Mouse (Mus musculus) heart, embryonic 14.5 days (tissue): ENCODE results near the gene Clca3a1. TPM values are rescaled to one million over a fixed set of nuclear protein-coding genes. Genes with fewer than 3 reads are reported as not detected.
A peak's percentile ranks its signal among the peaks of the same experiment; 100 is the strongest.
"Not testable (repeated sequence)": the region's sequence is repeated elsewhere in the genome, so short reads cannot be mapped to it uniquely, and the experiment has no call there.

Experiments used
- ATAC-seq: fragments of 200-750 bp; cut with Nextera tagmentation; 2 replicates; pipeline ENCODE4 v1.8.0; 2017; ENCODE audit warnings: low read depth, moderate TSS enrichment; ENCODE audit not compliant: insufficient number of reproducible peaks, insufficient read depth, low FRiP score
- H3K27ac ChIP-seq, 2 experiments: fragments of 200-500 bp in 1 of 2; fragments of 300-500 bp in 1 of 2; sonication (generic) in 1 of 2; replicated peaks in 1 of 2; 2 replicates each; pipeline ENCODE4 v1.5.1; 2012 to 2014; ENCODE audit warnings: low read depth in 2 of 2, low read length in 2 of 2, control low read depth in 1 of 2, mild to moderate bottlenecking in 1 of 2, mixed read lengths in 1 of 2; ENCODE audit not compliant: control insufficient read depth in 1 of 2, insufficient read depth in 1 of 2
- H3K27me3 ChIP-seq: fragments of 300-500 bp; sonication (generic); 2 replicates; pipeline ENCODE4 v1.6.1; 2014; ENCODE audit warnings: mild to moderate bottlenecking, low read length, control low read depth; ENCODE audit not compliant: control insufficient read depth, insufficient read depth
- H3K36me3 ChIP-seq: fragments of 300-500 bp; sonication (generic); 2 replicates; pipeline ENCODE4 v1.6.1; 2014; ENCODE audit warnings: mild to moderate bottlenecking, control low read depth, low read length, mixed read lengths; ENCODE audit not compliant: control insufficient read depth, insufficient read depth
- H3K4me1 ChIP-seq, 2 experiments: fragments of 200-500 bp in 1 of 2; fragments of 300-500 bp in 1 of 2; sonication (generic) in 1 of 2; 2 replicates each; pipeline ENCODE4 v1.6.1; 2012 to 2014; ENCODE audit warnings: low read length in 2 of 2, control low read depth in 1 of 2, mixed read lengths in 1 of 2; ENCODE audit not compliant: control insufficient read depth in 2 of 2, insufficient read depth in 2 of 2
- H3K4me2 ChIP-seq: fragments of 300-500 bp; sonication (generic); 2 replicates; pipeline ENCODE4 v1.6.1; 2014; ENCODE audit warnings: mild to moderate bottlenecking, low read length
- H3K4me3 ChIP-seq, 2 experiments: fragments of 200-500 bp in 1 of 2; fragments of 300-500 bp in 1 of 2; sonication (generic) in 1 of 2; 2 replicates each; pipeline ENCODE4 v1.5.1; 2012 to 2014; ENCODE audit warnings: low read length in 2 of 2, mild to moderate bottlenecking in 2 of 2, control low read depth in 1 of 2, low read depth in 1 of 2, moderate library complexity in 1 of 2; ENCODE audit not compliant: control insufficient read depth in 1 of 2, insufficient read depth in 1 of 2
- H3K9ac ChIP-seq: fragments of 300-500 bp; sonication (generic); 2 replicates; pipeline ENCODE4 v1.6.1; 2014; ENCODE audit warnings: mild to moderate bottlenecking, low read length
- H3K9me3 ChIP-seq: fragments of 300-500 bp; sonication (generic); 2 replicates; pipeline ENCODE4 v1.6.1; 2016; ENCODE audit warnings: low read length, control low read depth; ENCODE audit not compliant: control insufficient read depth
- WGBS: fragments of 180-500 bp; shearing (Covaris S2); extraction: QIAGEN DNeasy Blood & Tissue Kit; methylation state at CpG from one replicate; pipeline ENCODE4 v1.1.7; 2014; 5-methylcytosine and 5-hydroxymethylcytosine counted together
- polyA plus RNA-seq: library from polyadenylated mRNA; unstranded; fragments of >200 nt; fragmentation: Nextera tagmentation; extraction: Ambion mirVana; gene quantifications from 2 replicates; pipeline ENCODE4 v1.2.1, GENCODE M21; 2014

Clca3a1 gene
- polyA plus RNA-seq: 27.7 and 29.3 TPM in 2 replicates

GRCm38 (mm10) chr3:144760592-144761309 lies at the start of gene Clca3a1:
Gene Clca3a1 (minus strand): TSS chr3:144760977.
- 26% methylated on average over 9 of the region's 11 CpGs for WGBS
- peak within 1 kb of the TSS; percentile 48 for H3K9ac ChIP-seq

GRCm38 (mm10) chr3:144808153-144808925 lies 47.6 kb upstream of the Clca3a1 start:
- 55% methylated on average over 14 of the region's 17 CpGs for WGBS
- H3K9me3 ChIP-seq, H3K27ac ChIP-seq, H3K4me1 ChIP-seq, ATAC-seq, H3K4me2 ChIP-seq, H3K4me3 ChIP-seq, H3K36me3 ChIP-seq, H3K27me3 ChIP-seq, H3K9ac ChIP-seq: not testable (repeated sequence)

More at GRCm38 (mm10) chr3:144760592-144761309, at the start of gene Clca3a1:
- peak within 1 kb of the TSS; percentile 74 for H3K27ac ChIP-seq
- no peaks in the 10 kb centered on the region for H3K9me3 ChIP-seq
- peaks cover 9 to 10% of the 10 kb centered on the region in 2 experiments for H3K4me1 ChIP-seq
- H3K4me2 ChIP-seq: peak within 1 kb of the TSS; percentile 50
- peak within 1 kb of the TSS; percentile 24 to 37 for H3K4me3 ChIP-seq
- peak; percentile 90 for ATAC-seq
- H3K27me3 ChIP-seq: no peaks in the 10 kb centered on the region
- H3K36me3 ChIP-seq: peaks cover 3% of the 10 kb centered on the region; the same call in 1 of the 2 replicates

GRCm38 (mm10) chr3:144806626-144807025 lies 45.8 kb upstream of the Clca3a1 start:
- H3K27ac ChIP-seq, H3K27me3 ChIP-seq, H3K4me1 ChIP-seq, H3K4me2 ChIP-seq, H3K4me3 ChIP-seq, H3K9ac ChIP-seq, ATAC-seq, H3K36me3 ChIP-seq, H3K9me3 ChIP-seq: not testable (repeated sequence)
- WGBS: 52% methylated on average over 2 of the region's 2 CpGs

- ATAC-seq: no peak
- Histone ChIP-seq H3K27ac (no peak overlapping the region), H3K4me3 (no peak overlapping the region), H3K27me3 (no peaks in the 10 kb centered on the region), H3K36me3 (no peaks in the 10 kb centered on the region), H3K9me3 (no peaks in the 10 kb centered on the region), H3K4me1 (no peaks in the 10 kb centered on the region), H3K4me2 (no peak overlapping the region), H3K9ac (no peak overlapping the region)
- WGBS: 27% methylated on average over 8 of the region's 8 CpGs
Observed at GRCm38 (mm10) chr3:144801861-144802260, 41.1 kb upstream of the Clca3a1 start.

GRCm38 (mm10) chr3:144785181-144786148 lies 24.7 kb upstream of the Clca3a1 start:
- H3K4me2 ChIP-seq: no peak overlapping the region
- H3K4me1 ChIP-seq: no peaks in the 10 kb centered on the region
- H3K27me3 ChIP-seq: no peaks in the 10 kb centered on the region
- WGBS: 77% methylated on average over 11 of the region's 11 CpGs
- no peaks in the 10 kb centered on the region for H3K36me3 ChIP-seq
- no peak overlapping the region for H3K27ac ChIP-seq
- no peaks in the 10 kb centered on the region for H3K9me3 ChIP-seq
- ATAC-seq: no peak
- no peak overlapping the region for H3K4me3 ChIP-seq
- no peak overlapping the region for H3K9ac ChIP-seq

- no peak overlapping the region for H3K27ac ChIP-seq
- WGBS: 84% methylated on average over 4 of the region's 4 CpGs
- H3K27me3 ChIP-seq: no peaks in the 10 kb centered on the region
- H3K36me3 ChIP-seq: no peaks in the 10 kb centered on the region
- no peak overlapping the region for H3K9ac ChIP-seq
- peaks cover 9 to 10% of the 10 kb centered on the region in 2 experiments for H3K4me1 ChIP-seq
- H3K9me3 ChIP-seq: no peaks in the 10 kb centered on the region
- H3K4me3 ChIP-seq: no peak overlapping the region
- ATAC-seq: no peak
- no peak overlapping the region for H3K4me2 ChIP-seq
Observed at GRCm38 (mm10) chr3:144765161-144765560, 4.4 kb upstream of the Clca3a1 start.

- no peak overlapping the region for H3K4me3 ChIP-seq
- peak overlapping the region; percentile 50 for H3K4me2 ChIP-seq
- H3K27ac ChIP-seq: peak overlapping the region; percentile 74
Observed at GRCm38 (mm10) chr3:144761454-144761853, 677 bp upstream of the Clca3a1 start.

More at GRCm38 (mm10) chr3:144761454-144761853, 677 bp upstream of the Clca3a1 start:
- 0 out of 2 replicates have a peak overlapping the region, but pooled peaks have one; percentile 44 for H3K9ac ChIP-seq
- no peaks in the 10 kb centered on the region for H3K36me3 ChIP-seq
- H3K9me3 ChIP-seq: no peaks in the 10 kb centered on the region
- no peak for ATAC-seq
- H3K27me3 ChIP-seq: no peaks in the 10 kb centered on the region
- H3K4me1 ChIP-seq: peaks cover 9 to 10% of the 10 kb centered on the region in 2 experiments
- WGBS: 58% methylated on average over 6 of the region's 6 CpGs
